Mouse (Mus musculus) neural tube, postnatal 0 days (tissue): ENCODE data around the gene Olfr360. TPM values are rescaled to one million over a fixed set of nuclear protein-coding genes. Genes with fewer than 3 reads are reported as not detected.

Experiments
- polyA plus RNA-seq: library from polyadenylated mRNA; unstranded; fragments of >200 nt; fragmentation: Nextera tagmentation; extraction: Ambion mirVana; gene quantifications from 2 replicates; pipeline ENCODE4 v1.2.1, GENCODE M21; 2015

Gene Olfr360
- polyA plus RNA-seq = not detected in 2 replicates

GRCm38 (mm10) chr2:37065446-37065845, at the start of gene Olfr360:
TSS of gene Olfr360 (plus strand) at chr2:37065746.

GRCm38 (mm10) chr2:37089190-37089589, 23.6 kb downstream of the Olfr360 start, which contains the start of gene Olfr361:
TSS of gene Olfr361 (minus strand) at chr2:37089290.

GRCm38 (mm10) chr2:37117810-37118209, 52.3 kb downstream of the Olfr360 start, which contains the start of gene Olfr362:
TSS of gene Olfr362 (minus strand) at chr2:37117910.

Other genes starting within 250 kb of the Olfr360 start
- gene Olfr3, start 248.7 kb upstream of the Olfr360 start, polyA plus RNA-seq = not detected in 2 replicates
- gene Olfr350, start 219.4 kb upstream of the Olfr360 start, polyA plus RNA-seq = not detected in 2 replicates
- not detected in 2 replicates for gene Olfr351, start 203.1 kb upstream of the Olfr360 start, polyA plus RNA-seq
- gene Olfr352, start 197.3 kb upstream of the Olfr360 start, polyA plus RNA-seq = not detected in 2 replicates
- gene Olfr353, start 172.8 kb upstream of the Olfr360 start, polyA plus RNA-seq = not detected in 2 replicates
- not detected in 2 replicates for gene Olfr354, start 160.1 kb upstream of the Olfr360 start, polyA plus RNA-seq
- gene Olfr355, start 136.8 kb upstream of the Olfr360 start, polyA plus RNA-seq = not detected in 2 replicates
- gene Olfr356, start 128.6 kb upstream of the Olfr360 start, polyA plus RNA-seq = not detected in 2 replicates
- not detected in 2 replicates for gene Olfr357, start 71.9 kb upstream of the Olfr360 start, polyA plus RNA-seq
- gene Olfr358, start 56.4 kb upstream of the Olfr360 start, polyA plus RNA-seq = not detected in 2 replicates
- not detected in 2 replicates for gene Olfr361, start 23.5 kb downstream of the Olfr360 start, polyA plus RNA-seq
- not detected in 2 replicates for gene Olfr362, start 52.2 kb downstream of the Olfr360 start, polyA plus RNA-seq
- gene Olfr364-ps1, start 73.6 kb downstream of the Olfr360 start, polyA plus RNA-seq = not detected in 2 replicates
- gene Olfr365, start 122.5 kb downstream of the Olfr360 start, polyA plus RNA-seq = not detected in 2 replicates
- not detected in 2 replicates for gene Olfr366, start 145.8 kb downstream of the Olfr360 start, polyA plus RNA-seq